Mouse (Mus musculus): ENCODE results near the gene Ugt1a6b.
"Not testable (repeated sequence)": the region's sequence is repeated elsewhere in the genome, so short reads cannot be mapped to it uniquely, and the experiment has no call there.

Ugt1a6b gene

DNA sequence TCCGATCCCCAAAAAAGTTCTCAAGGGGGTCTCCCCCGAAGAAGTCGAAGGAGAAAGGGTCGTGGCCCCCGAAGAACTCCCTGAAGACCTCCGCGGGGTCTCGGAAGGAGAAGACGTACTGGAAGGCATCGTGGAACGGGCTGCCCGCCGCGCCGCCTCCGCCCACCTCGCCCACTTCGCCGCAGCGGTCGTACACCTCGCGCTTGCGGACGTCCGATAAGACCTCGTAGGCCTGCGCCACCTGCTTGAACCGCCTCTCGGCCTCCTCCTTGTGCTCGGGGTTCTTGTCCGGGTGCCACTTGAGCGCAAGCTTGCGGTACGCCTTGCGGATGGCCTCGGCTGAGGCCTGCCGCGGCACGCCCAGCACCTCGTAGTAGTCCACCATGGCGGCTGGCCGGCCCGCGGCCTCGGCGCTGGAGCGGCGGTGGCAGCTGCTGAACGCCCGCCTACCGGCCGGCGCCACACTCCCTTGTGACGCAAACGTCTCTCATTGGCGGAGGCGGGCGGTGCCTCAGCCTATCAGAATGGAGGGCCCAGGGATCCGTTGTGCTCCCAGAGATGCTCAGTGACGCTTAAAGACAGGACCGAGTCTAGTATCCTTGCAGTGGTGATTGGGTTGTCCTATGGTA, 102.4 kb downstream of the Ugt1a6b start, which contains the start of gene Dnajb3:
Gene Dnajb3 (minus strand): TSS at position 489 of the 629 bp plus-strand sequence.
- peak; percentile 85 for DNase-seq

DNA sequence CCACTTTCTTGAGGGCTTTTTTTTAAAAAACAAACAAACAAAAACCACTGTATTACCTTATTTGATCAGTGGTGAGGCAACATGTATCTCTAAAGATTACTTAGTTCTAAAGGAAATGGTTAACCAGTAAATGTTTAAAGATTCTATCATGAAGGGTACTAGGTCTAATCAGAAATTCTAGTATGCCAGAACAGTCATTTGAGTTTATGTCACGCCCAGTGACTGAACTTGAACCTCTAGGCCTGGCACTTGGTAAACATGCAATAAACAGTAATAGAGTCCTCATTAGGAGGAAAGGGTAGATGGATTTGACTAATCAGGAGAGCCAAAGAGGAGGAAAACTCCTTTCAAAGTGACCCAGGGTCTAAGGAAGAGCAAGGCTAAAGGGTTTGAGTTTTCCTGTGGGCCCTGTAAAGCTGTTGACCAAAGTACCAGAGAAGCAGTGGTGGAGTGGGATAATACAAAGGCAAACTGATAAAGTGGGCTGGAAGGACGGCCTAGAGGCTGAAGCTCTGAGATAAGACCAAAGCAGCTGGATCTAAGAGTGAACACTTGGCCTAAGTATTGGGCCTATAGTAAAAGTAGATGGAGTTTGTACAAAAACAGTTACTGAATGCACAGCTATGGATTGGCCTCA, 103.9 kb downstream of the Ugt1a6b start:
- DNase-seq, result no peak

GRCm38 (mm10) chr1:88211812-88212211, 108.8 kb downstream of the Ugt1a6b start, which contains the start of gene Ugt1a1:
Gene Ugt1a1, plus strand, starts transcription at chr1:88211959.
- DNase-seq, result no peak

DNA sequence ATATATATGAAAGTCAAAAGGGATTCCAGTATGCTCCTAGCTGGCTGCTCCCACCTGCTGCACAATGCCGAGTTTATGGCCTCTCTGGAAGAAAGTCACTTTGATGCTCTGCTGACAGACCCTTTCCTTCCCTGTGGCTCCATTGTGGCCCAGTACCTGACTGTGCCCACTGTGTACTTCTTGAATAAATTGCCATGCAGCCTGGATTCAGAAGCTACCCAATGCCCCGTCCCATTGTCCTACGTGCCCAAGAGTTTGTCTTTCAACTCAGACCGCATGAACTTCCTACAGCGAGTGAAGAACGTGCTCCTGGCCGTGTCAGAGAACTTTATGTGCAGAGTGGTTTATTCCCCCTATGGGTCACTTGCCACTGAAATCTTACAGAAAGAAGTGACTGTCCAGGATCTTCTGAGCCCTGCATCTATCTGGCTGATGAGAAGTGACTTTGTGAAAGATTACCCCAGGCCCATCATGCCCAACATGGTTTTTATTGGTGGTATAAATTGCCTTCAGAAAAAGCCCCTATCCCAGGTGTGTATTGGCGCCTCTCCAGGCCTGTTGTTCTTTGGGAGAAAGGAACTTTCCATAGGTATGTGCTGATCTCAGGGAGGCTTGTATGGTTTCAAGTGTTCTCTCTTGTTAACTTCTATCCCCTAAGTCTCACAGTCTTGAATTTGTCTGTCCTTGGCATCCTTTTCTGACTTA, 109.4 kb downstream of the Ugt1a6b start:
- DNase-seq, result no peak

DNA sequence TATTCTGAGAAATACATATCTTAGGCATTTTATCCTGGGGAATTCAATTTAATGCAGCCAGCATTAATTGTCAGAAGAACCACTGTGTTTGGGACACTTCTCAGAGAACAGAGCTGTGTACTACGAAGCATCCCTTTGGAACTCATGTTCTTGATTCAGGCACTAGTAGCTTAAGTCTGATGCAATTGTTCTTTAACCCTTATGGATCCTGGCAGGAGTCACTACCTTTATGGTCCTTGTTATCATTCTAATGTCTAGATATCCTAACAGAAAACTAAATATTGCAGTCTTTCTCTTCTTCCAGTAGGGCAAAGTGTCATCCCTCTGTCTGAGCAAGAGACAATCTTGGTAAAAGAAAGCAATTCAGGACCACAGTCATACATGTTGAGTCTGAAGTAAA, 110.0 kb downstream of the Ugt1a6b start:
- no peak for DNase-seq

GRCm38 (mm10) chr1:88213766-88214461, 110.9 kb downstream of the Ugt1a6b start:
- DNase-seq, result no peak

DNA sequence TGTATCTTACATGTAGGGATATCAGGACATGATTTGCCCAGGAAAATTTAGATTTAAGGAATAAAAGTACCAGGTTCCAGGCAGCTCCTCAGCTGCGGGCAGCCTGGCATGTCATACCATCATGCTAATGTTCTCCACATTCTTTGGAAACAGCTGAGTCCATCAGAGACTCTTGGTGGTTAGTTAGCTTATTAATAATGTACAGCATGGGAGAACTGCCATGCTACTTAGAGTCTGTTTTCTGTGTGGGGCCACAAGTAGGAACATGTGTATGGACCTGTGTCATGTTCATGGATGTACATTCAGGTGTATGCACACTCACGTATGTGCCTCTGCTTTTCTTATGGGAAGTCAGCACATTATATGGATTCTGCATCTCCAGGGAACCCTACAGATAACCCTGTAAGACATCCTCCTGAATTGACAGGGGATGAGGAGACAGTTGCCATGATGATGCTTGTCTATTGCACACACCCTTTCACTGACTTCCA, 111.5 kb downstream of the Ugt1a6b start:
- DNase-seq, result no peak

- DNase-seq, result no peak
Observed at GRCm38 (mm10) chr1:88215466-88216380, 112.7 kb downstream of the Ugt1a6b start.

DNA sequence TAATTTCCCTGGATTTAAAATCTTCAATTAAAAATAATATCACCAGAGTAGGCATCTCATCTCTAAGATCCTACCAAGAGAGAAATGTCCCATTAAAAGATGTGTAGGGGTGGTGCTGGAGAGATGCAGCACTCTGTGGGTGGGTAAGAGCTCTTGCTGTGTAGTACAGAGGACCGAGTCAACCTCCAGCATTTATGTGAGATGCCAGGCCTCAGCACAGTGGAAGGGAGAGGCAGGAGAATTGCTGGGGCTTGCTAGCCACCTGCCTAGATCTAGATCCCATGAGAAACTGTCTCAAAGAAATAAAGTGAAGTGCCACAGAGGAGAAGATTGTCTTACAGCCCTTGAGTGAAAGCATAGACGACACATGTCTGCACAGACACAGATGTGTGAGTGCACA, 113.5 kb downstream of the Ugt1a6b start:
- DNase-seq, result no peak

DNA sequence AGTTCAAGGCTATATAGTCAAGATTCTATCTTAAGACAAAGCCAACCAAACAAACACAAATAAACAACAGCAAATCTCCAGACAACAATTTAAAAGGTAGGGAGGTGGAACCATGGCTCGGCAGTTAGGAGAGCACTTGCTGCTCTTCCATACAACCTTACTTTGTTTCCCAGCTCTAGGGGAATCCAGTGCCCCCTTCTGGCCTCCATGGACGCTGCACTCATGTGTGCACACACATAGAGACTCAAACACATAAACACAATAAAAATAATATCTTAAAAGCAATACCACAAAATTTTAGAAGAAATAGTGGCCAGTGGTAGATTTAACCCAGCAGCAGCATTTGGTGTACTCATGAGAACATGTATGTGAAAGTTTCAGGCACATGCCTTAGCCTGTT, 114.1 kb downstream of the Ugt1a6b start:
- DNase-seq, result no peak

DNA sequence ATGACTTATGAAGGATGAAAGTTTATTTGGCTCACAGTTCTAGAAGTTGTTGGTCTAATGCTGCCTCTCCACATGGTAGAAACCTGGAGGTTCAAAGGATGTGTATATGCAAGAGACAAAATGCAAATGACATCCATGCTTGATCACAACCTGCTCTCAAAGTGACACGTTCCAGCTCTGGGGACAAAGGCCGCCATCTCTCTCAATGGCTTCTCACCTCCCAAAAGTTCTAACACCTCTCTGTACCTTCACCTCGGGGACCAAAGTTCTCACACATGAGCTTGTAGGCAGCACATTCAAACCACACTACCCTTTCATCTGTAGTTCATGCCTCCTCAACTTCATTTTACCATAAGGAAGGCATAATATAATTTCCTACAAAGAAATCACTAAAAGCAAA, 114.5 kb downstream of the Ugt1a6b start:
- no peak for DNase-seq

DNA sequence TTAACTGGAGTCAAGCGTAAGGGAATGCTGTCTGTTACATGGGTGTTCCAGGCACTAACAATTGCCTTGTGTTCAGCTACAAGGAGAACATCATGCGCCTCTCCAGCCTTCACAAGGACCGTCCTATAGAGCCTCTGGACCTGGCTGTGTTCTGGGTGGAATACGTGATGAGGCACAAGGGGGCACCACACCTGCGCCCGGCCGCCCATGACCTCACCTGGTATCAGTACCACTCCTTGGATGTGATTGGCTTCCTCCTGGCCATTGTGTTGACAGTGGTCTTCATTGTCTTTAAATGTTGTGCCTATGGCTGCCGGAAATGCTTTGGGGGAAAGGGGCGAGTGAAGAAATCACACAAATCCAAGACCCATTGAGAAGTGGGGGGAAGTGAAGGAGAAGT, 115.0 kb downstream of the Ugt1a6b start:
- DNase-seq, result no peak

GRCm38 (mm10) chr1:88218591-88218990, 115.5 kb downstream of the Ugt1a6b start:
- no peak for DNase-seq

DNA sequence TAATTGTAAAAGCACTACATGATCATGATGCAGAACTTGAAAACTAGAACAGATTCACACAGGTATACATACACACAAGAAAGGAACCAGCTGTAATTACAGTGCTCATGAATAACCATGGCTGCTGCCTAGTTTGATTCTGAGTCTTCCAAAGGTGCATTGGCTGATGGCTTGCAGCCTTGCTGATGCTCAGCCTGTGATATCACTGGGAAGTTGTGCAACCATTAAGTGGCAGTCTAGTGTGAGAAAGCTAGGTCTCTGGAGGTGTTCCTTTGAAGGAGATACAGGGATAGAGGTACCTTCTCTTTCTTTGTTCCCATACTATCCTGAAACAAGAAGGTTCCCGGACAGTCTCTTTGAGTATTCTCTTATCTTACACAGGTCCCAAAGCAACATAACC, 116.0 kb downstream of the Ugt1a6b start:
- no peak for DNase-seq

DNA sequence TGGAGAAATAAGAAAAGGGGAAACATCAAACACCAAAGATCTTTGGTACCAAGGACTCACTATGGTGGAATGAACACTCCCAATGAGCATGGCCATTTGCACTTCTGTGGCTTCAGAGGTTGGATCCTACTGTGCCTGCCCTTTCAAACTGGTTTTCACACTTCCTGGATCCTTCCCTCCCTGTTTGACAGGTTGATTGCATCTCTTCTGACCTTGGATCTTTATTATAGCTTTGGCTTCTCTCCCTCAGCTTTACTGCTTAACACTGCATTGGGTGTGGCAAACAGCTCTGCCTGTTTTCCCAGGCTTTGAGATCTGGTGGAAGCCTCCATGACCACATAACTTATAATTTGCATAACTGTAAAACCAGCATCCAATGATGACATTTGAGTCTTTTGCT, 117.3 kb downstream of the Ugt1a6b start:
- no peak for DNase-seq

- no peak for DNase-seq
Observed at GRCm38 (mm10) chr1:88222216-88222615, 119.2 kb downstream of the Ugt1a6b start.

DNA sequence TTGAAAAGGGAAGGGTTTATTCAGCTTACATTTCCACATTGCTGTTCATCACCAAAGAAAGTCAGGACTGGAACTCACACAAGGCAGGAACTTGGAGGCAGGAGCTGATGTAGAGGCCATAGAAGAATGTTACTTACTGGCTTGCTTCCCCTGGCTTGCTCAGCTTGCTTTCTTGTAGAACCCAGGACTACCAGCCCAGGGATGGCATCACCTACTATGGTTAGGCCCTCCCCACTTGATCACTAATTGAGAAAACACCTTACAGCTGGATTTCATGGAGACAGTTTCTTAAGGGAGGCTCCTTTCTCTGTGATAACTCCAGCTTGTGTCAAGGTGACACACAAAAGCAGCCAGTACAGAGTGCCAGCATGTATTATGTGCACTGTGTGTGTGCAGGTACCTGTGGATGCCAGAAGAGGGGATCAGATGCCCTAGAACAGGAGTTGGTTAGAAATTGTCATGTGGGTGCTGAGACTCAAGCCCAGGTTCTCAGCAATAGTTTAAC, 120.0 kb downstream of the Ugt1a6b start:
- DNase-seq, result not testable (repeated sequence)

- no peak for DNase-seq
Observed at GRCm38 (mm10) chr1:88223591-88223990, 120.5 kb downstream of the Ugt1a6b start.

DNA sequence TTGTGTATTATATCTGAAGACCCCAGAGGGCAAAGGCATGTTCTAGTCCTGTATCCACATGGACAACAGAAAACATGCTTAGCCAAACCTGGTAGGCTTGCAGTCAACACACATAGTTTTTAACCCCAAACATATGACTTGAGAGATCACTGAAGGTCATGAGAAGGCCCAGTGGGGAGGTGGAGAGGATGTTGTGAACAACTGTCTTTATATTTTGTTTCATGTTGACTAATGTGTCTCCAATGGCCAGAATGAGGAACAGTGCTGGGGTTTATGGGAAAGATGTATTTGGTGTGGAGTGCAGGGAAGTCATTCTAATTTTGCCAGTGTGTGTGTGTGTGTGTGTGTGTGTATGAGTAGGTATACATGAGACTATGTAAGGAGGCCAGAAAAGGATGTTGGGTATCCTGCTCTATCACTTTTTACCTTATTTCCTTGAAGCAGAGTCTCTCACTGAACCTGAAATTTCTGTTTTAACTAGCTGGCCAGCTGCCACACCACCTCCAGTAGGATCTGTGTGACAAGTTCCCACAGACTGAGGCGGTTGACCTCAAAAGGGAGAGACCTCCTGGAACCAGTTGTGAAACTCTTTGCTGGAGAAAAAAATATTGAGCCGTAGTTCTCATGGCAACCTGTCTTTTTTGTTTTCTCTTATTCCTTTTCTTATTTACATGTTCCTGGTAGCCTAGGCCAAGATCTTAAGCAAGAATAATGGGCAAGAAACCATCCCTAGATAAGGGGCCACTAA, 121.2 kb downstream of the Ugt1a6b start:
- no peak for DNase-seq

GRCm38 (mm10) chr1:88225301-88225700, 122.2 kb downstream of the Ugt1a6b start:
- not testable (repeated sequence) for DNase-seq

DNA sequence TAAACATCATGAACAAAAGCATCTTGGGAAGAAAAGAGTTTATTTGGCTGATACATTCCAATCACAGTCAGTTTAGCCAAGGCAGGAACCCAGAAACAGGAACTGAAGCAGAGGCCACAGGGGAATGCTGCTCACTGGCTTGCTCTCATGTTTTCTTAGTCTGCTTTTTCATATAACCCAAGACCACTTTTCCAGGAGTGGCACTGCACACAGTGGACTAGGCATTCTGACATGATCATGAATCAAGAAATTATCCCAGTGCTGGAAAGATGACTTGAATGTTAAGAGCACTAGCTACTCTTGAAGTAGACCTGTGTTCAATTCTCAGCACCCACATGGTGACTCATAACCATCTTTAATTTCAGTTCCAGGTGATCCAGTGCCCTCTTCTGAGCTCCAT, 122.7 kb downstream of the Ugt1a6b start:
- DNase-seq, result no peak
